Mouse (Mus musculus): Measurements from ENCODE around the gene Prkce. TPM values are rescaled to one million over a fixed set of nuclear protein-coding genes. Genes with fewer than 3 reads are reported as not detected.

Gene Prkce
- polyA plus RNA-seq, 1 experiment from 2014 or later: 7.4 TPM

GRCm38 (mm10) chr17:86407921-86408613, 240.5 kb downstream of the Prkce start:
- DNase-seq (ENCODE audit: low spot score) (no peak), ATAC-seq (ENCODE audit: low FRiP score) (no peak)
- no peak overlapping the region for H3K9ac ChIP-seq (ENCODE audit: low read depth, low read length)
- H3K27me3 ChIP-seq (ENCODE audit: control insufficient read depth, insufficient read depth, low read length): no peaks in the 10 kb centered on the region
- 89% methylated on average over 8 of the region's 8 CpGs for WGBS
- H3K4me2 ChIP-seq (replicated peaks; ENCODE audit: low read depth, low read length): no peak overlapping the region
- H3K4me3 ChIP-seq (ENCODE audit: low read depth, low read length): no peak overlapping the region
- H3K9me3 ChIP-seq (ENCODE audit: control insufficient read depth, low read length): no peaks in the 10 kb centered on the region
- no peak overlapping the region for H3K27ac ChIP-seq (ENCODE audit: low read depth, low read length)
- H3K4me1 ChIP-seq (replicated peaks; ENCODE audit: control insufficient read depth, insufficient read depth, low read length): peaks cover 5% of the 10 kb centered on the region; the same call in 1 of the 2 replicates
- no peaks in the 10 kb centered on the region for H3K36me3 ChIP-seq (ENCODE audit: control insufficient read depth, insufficient read depth, low read length)

DNA sequence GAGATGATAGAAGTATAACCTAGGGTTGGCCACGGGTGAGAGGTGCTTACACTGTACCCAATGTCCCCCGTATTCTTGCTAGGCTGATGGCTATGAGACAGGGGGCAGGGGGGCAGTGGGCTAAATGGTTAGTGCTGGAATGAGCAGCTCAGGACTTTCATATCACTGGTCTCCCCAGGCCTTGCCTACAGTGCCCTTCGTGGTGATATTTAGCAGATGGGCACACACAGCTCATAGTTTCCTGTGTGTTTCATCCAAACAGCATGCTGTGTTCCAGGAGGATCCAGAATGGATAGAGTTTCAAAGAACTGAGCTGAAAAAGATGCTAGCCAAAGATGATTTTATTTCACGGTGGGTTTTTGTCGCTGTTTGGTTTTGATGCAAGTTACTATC, 241.0 kb downstream of the Prkce start:
- Histone ChIP-seq H3K4me2 (replicated peaks; ENCODE audit: low read depth, low read length) (no peak overlapping the region), H3K4me3 (ENCODE audit: low read depth, low read length) (no peak overlapping the region), H3K36me3 (ENCODE audit: control insufficient read depth, insufficient read depth, low read length) (no peaks in the 10 kb centered on the region), H3K4me1 (replicated peaks; ENCODE audit: control insufficient read depth, insufficient read depth, low read length) (peaks cover 5% of the 10 kb centered on the region; the same call in 1 of the 2 replicates), H3K27ac (ENCODE audit: low read depth, low read length) (no peak overlapping the region), H3K27me3 (ENCODE audit: control insufficient read depth, insufficient read depth, low read length) (no peaks in the 10 kb centered on the region), H3K9ac (ENCODE audit: low read depth, low read length) (no peak overlapping the region), H3K9me3 (ENCODE audit: control insufficient read depth, low read length) (no peaks in the 10 kb centered on the region)
- no peak for ATAC-seq (ENCODE audit: low FRiP score)
- 82% methylated on average over 5 of the region's 5 CpGs for WGBS
- DNase-seq (ENCODE audit: low spot score): no peak

DNA sequence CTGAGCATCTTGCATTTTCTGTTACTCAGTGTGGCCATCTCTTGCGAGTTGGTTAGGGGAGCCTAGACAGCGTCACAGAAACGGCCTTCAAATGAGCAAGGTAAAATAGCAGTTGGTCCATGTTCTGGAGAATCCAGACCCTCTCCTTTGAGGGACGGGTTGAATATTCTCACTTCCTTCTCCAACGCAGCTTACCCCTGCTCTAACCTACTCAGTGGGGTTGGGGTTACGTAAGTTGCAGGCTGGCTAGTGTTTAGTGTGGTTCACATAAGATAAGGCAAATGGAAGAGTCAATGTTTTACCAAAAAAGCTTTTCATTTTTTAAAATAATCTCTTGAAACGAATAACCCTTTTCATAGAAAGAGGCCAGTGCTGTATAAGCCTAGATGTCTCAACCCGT, 241.9 kb downstream of the Prkce start:
- Histone ChIP-seq H3K27me3 (ENCODE audit: control insufficient read depth, insufficient read depth, low read length) (no peaks in the 10 kb centered on the region), H3K27ac (ENCODE audit: low read depth, low read length) (no peak overlapping the region), H3K9me3 (ENCODE audit: control insufficient read depth, low read length) (no peaks in the 10 kb centered on the region), H3K4me1 (replicated peaks; ENCODE audit: control insufficient read depth, insufficient read depth, low read length) (peaks cover 5% of the 10 kb centered on the region; the same call in 1 of the 2 replicates), H3K4me3 (ENCODE audit: low read depth, low read length) (no peak overlapping the region), H3K4me2 (replicated peaks; ENCODE audit: low read depth, low read length) (no peak overlapping the region), H3K36me3 (ENCODE audit: control insufficient read depth, insufficient read depth, low read length) (no peaks in the 10 kb centered on the region), H3K9ac (ENCODE audit: low read depth, low read length) (no peak overlapping the region)
- DNase-seq (ENCODE audit: low spot score): no peak
- ATAC-seq (ENCODE audit: low FRiP score): no peak
- 91% methylated on average over 8 of the region's 8 CpGs for WGBS

DNA sequence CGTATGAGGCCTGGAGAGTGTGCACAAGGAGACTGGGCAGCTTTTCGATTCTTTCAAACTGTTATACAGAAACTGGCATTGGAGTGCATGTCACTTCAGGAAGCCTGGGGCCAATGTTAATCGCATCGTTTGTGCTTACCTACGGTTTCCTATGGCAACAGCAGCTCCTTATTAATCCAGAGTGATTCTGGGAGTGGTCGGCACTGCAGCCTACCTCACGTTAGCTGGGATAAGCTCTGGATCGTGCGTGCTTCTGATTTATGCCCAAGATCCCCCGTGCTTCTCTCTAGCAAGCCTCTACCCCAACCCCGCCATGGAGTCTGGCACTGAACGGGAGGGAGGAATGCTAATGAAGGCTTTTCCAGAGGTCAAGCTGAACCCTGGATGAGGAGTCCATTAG, 242.9 kb downstream of the Prkce start:
- Histone ChIP-seq H3K27ac (ENCODE audit: low read depth, low read length) (no peak overlapping the region), H3K4me2 (replicated peaks; ENCODE audit: low read depth, low read length) (no peak overlapping the region), H3K9me3 (ENCODE audit: control insufficient read depth, low read length) (no peaks in the 10 kb centered on the region), H3K4me1 (replicated peaks; ENCODE audit: control insufficient read depth, insufficient read depth, low read length) (peaks cover 5% of the 10 kb centered on the region; the same call in 1 of the 2 replicates), H3K36me3 (ENCODE audit: control insufficient read depth, insufficient read depth, low read length) (no peaks in the 10 kb centered on the region), H3K9ac (ENCODE audit: low read depth, low read length) (no peak overlapping the region), H3K4me3 (ENCODE audit: low read depth, low read length) (no peak overlapping the region), H3K27me3 (ENCODE audit: control insufficient read depth, insufficient read depth, low read length) (no peaks in the 10 kb centered on the region)
- DNase-seq (ENCODE audit: low spot score) (peak; percentile 24), ATAC-seq (ENCODE audit: low FRiP score) (peak; percentile 52; the same call in 1 of the 2 replicates)
- 69% methylated on average over 12 of the region's 12 CpGs for WGBS

- H3K4me3 ChIP-seq (ENCODE audit: low read depth, low read length): no peak overlapping the region
- H3K4me2 ChIP-seq (replicated peaks; ENCODE audit: low read depth, low read length): no peak overlapping the region
- no peak overlapping the region for H3K9ac ChIP-seq (ENCODE audit: low read depth, low read length)
- DNase-seq (ENCODE audit: low spot score) (no peak), ATAC-seq (ENCODE audit: low FRiP score) (no peak)
- H3K4me1 ChIP-seq (replicated peaks; ENCODE audit: control insufficient read depth, insufficient read depth, low read length): peaks cover 5% of the 10 kb centered on the region; the same call in 1 of the 2 replicates
- no peaks in the 10 kb centered on the region for H3K36me3 ChIP-seq (ENCODE audit: control insufficient read depth, insufficient read depth, low read length)
- no peak overlapping the region for H3K27ac ChIP-seq (ENCODE audit: low read depth, low read length)
- 80% methylated on average over 6 of the region's 6 CpGs for WGBS
- H3K9me3 ChIP-seq (ENCODE audit: control insufficient read depth, low read length): no peaks in the 10 kb centered on the region
- no peaks in the 10 kb centered on the region for H3K27me3 ChIP-seq (ENCODE audit: control insufficient read depth, insufficient read depth, low read length)
Observed at GRCm38 (mm10) chr17:86412141-86412540, 244.6 kb downstream of the Prkce start.

GRCm38 (mm10) chr17:86414608-86415007, 247.0 kb downstream of the Prkce start:
- peaks cover 5% of the 10 kb centered on the region; the same call in 1 of the 2 replicates for H3K4me1 ChIP-seq (replicated peaks; ENCODE audit: control insufficient read depth, insufficient read depth, low read length)
- H3K9me3 ChIP-seq (ENCODE audit: control insufficient read depth, low read length): no peaks in the 10 kb centered on the region
- DNase-seq (ENCODE audit: low spot score) (peak; percentile 64), ATAC-seq (ENCODE audit: low FRiP score) (peak; percentile 79)
- H3K27ac ChIP-seq (ENCODE audit: low read depth, low read length): no peak overlapping the region
- no peak overlapping the region for H3K9ac ChIP-seq (ENCODE audit: low read depth, low read length)
- no peaks in the 10 kb centered on the region for H3K36me3 ChIP-seq (ENCODE audit: control insufficient read depth, insufficient read depth, low read length)
- 0 out of 2 replicates have a peak overlapping the region, but pooled peaks have one; percentile 5 for H3K4me2 ChIP-seq (replicated peaks; ENCODE audit: low read depth, low read length)
- 48% methylated on average over 8 of the region's 8 CpGs for WGBS
- H3K4me3 ChIP-seq (ENCODE audit: low read depth, low read length): no peak overlapping the region
- H3K27me3 ChIP-seq (ENCODE audit: control insufficient read depth, insufficient read depth, low read length): no peaks in the 10 kb centered on the region

GRCm38 (mm10) chr17:86415989-86416388, 248.4 kb downstream of the Prkce start:
- no peak overlapping the region for H3K4me2 ChIP-seq (replicated peaks; ENCODE audit: low read depth, low read length)
- H3K36me3 ChIP-seq (ENCODE audit: control insufficient read depth, insufficient read depth, low read length): no peaks in the 10 kb centered on the region
- no peak for DNase-seq (ENCODE audit: low spot score)
- no peak overlapping the region for H3K9ac ChIP-seq (ENCODE audit: low read depth, low read length)
- H3K27ac ChIP-seq (ENCODE audit: low read depth, low read length): no peak overlapping the region
- H3K4me1 ChIP-seq (replicated peaks; ENCODE audit: control insufficient read depth, insufficient read depth, low read length): peaks cover 5% of the 10 kb centered on the region; the same call in 1 of the 2 replicates
- H3K27me3 ChIP-seq (ENCODE audit: control insufficient read depth, insufficient read depth, low read length): no peaks in the 10 kb centered on the region
- ATAC-seq (ENCODE audit: low FRiP score): no peak
- no peaks in the 10 kb centered on the region for H3K9me3 ChIP-seq (ENCODE audit: control insufficient read depth, low read length)
- no peak overlapping the region for H3K4me3 ChIP-seq (ENCODE audit: low read depth, low read length)
- 92% methylated on average over 7 of the region's 7 CpGs for WGBS

- Histone ChIP-seq H3K9me3 (ENCODE audit: control insufficient read depth, low read length) (no peaks in the 10 kb centered on the region), H3K4me3 (ENCODE audit: low read depth, low read length) (no peak overlapping the region), H3K27me3 (ENCODE audit: control insufficient read depth, insufficient read depth, low read length) (no peaks in the 10 kb centered on the region), H3K4me1 (replicated peaks; ENCODE audit: control insufficient read depth, insufficient read depth, low read length) (no peaks in the 10 kb centered on the region), H3K27ac (ENCODE audit: low read depth, low read length) (no peak overlapping the region), H3K9ac (ENCODE audit: low read depth, low read length) (no peak overlapping the region), H3K36me3 (ENCODE audit: control insufficient read depth, insufficient read depth, low read length) (no peaks in the 10 kb centered on the region), H3K4me2 (replicated peaks; ENCODE audit: low read depth, low read length) (no peak overlapping the region)
- DNase-seq (ENCODE audit: low spot score) (no peak), ATAC-seq (ENCODE audit: low FRiP score) (no peak)
- 82% methylated on average over 17 of the region's 17 CpGs for WGBS
Observed at GRCm38 (mm10) chr17:86418334-86418733, 250.7 kb downstream of the Prkce start.

- WGBS: 95% methylated on average over 6 of the region's 6 CpGs
- no peaks in the 10 kb centered on the region for H3K27me3 ChIP-seq (ENCODE audit: control insufficient read depth, insufficient read depth, low read length)
Observed at GRCm38 (mm10) chr17:86419199-86419598, 251.6 kb downstream of the Prkce start.

More at GRCm38 (mm10) chr17:86419199-86419598, 251.6 kb downstream of the Prkce start:
- DNase-seq (ENCODE audit: low spot score): no peak
- H3K9me3 ChIP-seq (ENCODE audit: control insufficient read depth, low read length): no peaks in the 10 kb centered on the region
- no peaks in the 10 kb centered on the region for H3K4me1 ChIP-seq (replicated peaks; ENCODE audit: control insufficient read depth, insufficient read depth, low read length)
- H3K4me2 ChIP-seq (replicated peaks; ENCODE audit: low read depth, low read length): no peak overlapping the region
- no peak overlapping the region for H3K9ac ChIP-seq (ENCODE audit: low read depth, low read length)
- ATAC-seq (ENCODE audit: low FRiP score): no peak
- H3K27ac ChIP-seq (ENCODE audit: low read depth, low read length): no peak overlapping the region
- no peak overlapping the region for H3K4me3 ChIP-seq (ENCODE audit: low read depth, low read length)
- no peaks in the 10 kb centered on the region for H3K36me3 ChIP-seq (ENCODE audit: control insufficient read depth, insufficient read depth, low read length)

All from hindbrain, embryonic 11.5 days (tissue).